Mouse (Mus musculus): ENCODE results near the gene Zfp850. TPM values are rescaled to one million over a fixed set of nuclear protein-coding genes. Genes with fewer than 3 reads are reported as not detected.

Zfp850 gene
- polyA plus RNA-seq (2012): 0.23 and 0.31 TPM in 2 replicates

DNA sequence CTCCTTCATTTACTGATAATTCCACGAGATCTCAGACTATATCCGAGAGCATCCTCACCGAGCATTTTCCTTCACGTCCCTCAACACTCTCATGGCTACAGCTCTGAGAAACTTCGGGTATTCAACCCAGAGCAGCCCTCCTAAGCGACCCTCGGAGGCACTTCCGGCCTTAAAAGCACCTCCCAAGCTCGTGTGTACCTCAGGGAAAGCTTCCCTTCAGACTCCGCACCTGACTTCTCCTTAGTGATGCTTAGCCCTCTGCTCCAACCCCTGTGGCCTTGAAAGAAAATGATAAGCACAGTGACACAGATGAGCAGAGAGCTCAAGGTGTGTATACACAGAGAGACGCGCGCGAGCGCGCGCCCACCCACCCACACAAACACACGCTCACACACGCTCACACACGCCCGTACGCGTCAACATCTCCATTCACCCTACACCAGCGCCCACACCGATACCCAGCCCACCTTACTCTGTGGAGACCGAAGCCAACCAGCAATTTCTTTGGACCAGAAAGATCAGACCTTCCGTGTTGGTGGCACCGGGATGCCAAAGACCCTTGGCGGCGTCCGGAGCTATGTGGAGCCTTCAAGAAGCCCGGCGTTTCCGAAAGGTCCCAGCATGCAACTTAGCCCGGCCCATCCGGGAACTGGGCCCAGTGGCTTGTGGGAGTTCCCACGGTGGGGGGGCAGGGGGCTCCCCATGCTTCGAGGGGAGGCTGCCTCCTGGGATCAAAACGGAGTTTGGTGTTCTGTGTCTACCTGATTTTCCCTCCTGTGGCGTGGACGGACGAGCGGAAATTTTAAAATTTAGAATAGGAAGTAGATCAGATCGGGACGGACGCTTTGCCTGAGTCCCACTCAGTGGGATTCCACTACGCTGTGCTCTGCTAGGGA is at the start of gene Zfp850:
Zfp850 (minus strand) TSS at position 567 of the 896 bp plus-strand sequence.
- no peak for TF ChIP-seq GATA1 (IDR thresholded peaks at IDR 0.05; ENCODE audit: low read length)

DNA sequence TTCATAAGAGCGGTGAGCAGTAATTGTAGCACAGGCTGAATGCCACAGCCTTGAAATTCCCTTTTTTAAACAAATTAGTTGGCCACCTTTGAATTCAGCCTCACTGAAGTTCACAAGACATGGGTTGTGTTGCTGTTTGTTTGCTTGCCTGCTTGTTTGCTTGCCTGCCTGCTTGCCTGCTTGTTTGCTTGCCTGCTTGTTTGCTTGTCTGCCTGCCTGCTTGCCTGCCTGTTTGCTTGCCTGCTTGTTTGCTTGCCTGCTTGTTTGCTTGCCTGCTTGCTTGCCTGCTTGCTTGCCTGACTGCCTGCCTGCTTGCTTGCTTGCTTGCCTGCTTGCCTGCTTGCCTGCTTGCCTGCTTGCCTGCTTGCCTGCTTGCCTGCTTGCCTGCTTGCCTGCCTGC is 46.1 kb upstream of the Zfp850 start:
- no peak for TF ChIP-seq GATA1 (IDR thresholded peaks at IDR 0.05; ENCODE audit: low read length)

DNA sequence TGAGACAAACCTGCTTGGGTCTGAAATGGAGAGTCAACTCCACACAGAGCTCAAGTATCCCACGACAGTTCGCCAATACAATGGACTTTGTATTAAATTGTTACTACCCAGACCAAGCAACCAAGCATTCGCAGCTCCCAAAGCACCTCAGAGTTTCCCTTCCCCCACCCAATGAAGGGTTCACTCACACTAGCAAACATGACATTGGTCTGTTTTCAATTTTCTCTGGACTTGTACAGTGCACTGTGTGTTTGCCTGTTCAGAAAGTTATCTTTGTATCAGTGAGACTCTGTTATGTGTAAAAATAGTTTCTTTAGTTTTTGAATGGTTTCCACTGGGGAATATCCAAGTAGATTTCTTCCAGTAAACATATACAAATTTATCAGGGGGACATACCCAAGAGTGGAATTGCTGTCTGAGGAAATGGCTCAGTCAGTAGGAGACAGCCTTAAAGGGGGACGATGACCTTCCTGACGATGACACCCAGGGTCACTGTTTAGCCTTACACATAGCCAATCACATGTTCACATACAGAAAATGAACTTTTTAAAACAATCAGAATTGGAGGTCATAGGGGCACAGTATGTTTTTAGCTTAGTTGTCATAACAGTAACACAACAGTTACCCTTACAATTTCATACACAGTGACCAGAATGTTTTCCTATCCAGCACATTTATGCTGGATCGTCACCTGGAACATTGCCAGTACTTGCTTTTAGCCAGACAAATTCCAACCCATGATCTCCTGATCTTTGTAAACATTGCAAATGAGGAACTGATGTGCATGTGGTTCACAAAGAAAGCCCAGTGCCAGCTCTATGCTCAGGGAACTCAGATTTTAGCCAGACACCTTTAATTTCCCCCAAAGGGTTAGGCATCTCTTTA is 39.4 kb upstream of the Zfp850 start:
- no peak for TF ChIP-seq GATA1 (IDR thresholded peaks at IDR 0.05; ENCODE audit: low read length)

DNA sequence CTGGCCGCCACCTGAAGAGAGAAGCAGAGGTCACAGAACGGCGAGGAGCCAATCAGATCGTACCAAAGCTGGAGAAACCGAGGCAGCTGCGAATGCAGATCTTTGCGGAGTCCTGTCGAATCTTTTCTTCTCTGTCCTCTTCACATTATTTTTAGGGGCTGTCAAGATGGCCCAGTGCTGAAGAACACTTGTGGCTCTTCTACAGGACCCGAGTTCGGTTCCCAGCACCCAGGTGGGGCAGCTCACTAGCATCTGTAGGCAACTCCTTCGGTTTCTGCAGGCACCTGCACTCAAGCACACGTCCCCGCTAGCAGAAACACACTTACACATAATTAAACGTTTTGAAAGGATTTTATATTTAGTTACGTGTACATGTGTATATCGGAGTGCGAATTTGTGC is 36.7 kb upstream of the Zfp850 start:
- TF ChIP-seq GATA1 (IDR thresholded peaks at IDR 0.05; ENCODE audit: low read length): no peak

DNA sequence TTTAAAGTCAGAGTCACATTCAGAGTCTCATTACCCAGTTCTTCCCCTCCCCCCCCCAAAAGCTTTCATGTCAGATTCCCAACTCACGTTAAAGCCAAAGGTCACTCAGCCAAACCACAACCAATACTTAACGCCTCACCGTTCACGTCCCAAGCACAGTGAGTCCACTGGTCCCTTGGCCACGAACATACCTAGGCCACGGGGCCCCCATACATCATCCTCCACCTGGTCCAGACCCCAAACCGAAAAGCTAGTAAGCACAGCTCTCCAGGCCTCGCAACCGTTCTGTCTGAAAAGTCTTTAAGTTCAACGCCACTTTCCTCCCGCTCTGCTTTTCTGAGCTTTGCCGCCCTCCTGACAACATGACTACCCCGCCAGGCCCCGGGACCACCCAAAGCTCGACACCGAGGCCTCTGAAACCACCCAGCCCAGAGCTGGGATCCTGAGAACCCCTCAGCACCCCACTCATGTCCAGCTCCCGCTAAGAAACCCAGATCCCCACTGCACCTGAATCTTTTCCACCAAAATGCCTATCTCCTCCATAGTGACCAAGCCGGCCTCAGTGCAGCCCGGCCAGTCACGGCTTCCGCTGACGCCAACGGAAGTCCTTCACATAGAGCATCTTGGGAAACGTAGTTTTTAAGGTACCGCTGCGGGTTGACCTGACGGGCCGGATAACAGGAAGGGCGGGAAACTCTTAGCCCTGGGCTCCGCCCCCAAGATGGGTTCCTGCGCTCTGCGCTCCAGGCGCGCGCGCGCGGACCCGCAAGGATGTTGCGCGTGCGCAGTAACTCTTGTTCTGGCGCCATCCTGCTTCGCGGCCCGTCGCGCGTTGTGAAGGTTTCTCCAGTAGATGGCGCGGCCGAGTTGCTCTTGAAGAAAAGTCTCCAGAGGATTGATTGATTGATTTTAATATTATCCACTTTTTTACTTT is 35.8 kb upstream of the Zfp850 start, which contains the start of gene Psmc4:
Psmc4 (minus strand) TSS at position 626 of the 934 bp plus-strand sequence.
- TF ChIP-seq GATA1 (IDR thresholded peaks at IDR 0.05; ENCODE audit: low read length): no peak

DNA sequence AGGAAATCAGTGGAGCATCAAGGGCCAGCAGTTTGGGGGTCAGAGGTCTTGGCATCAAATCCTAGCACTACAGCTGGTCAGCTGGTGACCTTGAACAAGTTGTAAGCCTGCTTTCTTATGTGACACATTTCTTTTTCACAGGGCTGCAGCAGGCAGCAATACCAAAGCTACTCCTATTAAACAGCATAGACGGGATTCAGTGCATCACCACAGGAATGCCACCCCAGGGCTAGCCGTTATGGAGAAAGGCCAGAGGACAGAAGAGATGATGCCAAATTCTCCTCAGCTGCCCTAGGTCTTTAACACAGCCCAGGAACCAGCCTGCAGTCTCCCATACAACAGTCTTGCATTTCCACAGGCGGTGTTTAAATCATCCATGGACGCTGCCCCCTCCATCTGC is 30.6 kb upstream of the Zfp850 start:
- TF ChIP-seq GATA1 (IDR thresholded peaks at IDR 0.05; ENCODE audit: low read length): no peak

DNA sequence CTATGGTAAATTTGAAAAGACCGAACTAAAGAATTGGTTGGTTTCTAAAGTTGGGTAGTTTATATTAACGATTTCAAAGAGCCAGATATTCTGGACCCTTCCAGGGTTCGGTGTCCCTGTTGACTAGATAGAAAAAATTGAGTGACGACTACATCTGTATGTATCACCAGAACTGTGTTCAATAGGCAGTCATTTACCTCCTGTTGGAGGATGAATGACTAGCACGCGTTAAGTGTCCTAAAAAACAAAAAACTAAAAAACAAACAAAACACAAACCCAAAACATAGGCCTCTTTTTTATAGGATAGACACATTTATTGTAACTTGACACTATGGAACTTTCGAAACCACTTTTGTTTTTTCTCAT is 513 bp upstream of the Zfp850 start:
- no peak for TF ChIP-seq GATA1 (IDR thresholded peaks at IDR 0.05; ENCODE audit: low read length)

DNA sequence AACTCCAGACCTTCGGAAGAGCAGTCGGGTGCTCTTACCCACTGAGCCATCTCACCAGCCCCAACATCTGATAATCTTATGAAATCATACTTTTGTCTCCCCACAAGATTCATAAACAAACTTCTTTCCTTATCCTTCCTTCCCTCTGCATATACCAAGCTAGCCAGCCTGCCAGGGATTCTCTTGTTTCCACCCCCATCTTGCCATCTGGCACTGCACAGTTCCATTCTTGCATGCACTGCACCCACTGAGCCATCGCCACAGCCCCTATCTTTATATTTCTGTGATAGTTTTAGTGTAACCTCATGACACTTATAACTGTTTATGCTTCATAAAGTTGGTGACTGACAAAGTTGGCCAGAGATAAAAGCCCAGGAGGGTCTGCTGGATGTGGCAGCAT is 3.6 kb downstream of the Zfp850 start:
- no peak for TF ChIP-seq GATA1 (IDR thresholded peaks at IDR 0.05; ENCODE audit: low read length)

DNA sequence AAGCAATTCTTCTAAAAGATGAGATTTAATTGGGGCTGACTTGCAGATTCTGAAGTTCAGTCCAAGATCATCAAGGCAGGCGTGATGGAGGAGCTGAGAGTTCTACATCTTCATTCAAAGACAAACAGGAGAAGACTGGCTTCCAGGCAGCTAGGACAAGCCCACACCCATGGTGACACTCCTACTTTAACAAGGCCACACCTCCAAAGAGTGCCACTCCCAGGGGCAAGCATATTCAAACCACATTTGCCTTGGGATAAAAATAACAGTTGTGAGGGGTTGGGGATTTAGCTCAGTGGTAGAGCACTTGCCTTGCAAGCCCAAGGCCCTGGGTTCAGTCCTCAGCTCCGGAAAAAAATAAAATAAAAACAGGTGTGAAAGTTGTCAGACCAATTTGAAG is 31.7 kb downstream of the Zfp850 start:
- no peak for TF ChIP-seq GATA1 (IDR thresholded peaks at IDR 0.05; ENCODE audit: low read length)

DNA sequence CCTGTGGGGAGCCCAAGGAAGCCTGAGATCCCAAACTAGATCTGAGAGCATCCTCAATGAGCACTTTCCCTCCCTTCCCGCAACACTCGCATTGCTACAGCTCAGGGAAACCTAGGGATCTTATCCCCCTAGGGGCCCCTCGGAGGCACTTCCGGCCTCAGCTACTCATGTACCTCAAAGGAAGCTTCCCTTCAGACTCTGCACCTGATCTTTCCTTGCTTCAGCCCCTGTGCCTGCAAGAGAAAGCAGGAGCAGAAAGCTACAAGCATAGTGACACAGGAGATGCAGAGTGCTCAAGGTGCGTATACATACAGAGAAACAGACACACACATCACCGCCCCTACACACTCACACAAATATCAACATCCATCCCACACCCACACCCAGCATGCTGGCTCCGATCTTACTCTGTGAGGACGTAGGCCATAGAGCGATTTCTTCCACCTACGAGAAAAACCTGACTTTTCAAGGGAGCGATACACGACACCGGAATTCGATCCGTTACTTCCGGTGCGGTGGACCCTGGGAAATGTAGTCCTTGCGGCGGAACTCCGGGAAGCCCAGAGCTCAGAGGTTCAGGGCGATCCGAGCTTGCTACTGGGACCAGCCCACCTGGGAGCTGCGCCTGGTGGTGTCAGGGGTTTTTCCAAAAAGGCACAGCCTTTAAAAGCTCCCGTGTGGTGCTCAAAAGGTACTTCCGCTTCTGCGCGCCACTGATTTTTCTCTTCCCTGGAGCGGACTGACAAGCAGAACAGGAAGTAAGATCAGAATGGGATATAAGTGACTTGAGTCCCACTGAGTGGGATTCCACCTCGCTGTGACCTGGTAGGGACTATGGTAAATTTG is 35.0 kb downstream of the Zfp850 start, which contains the start of gene Zfp780b:
Zfp780b (minus strand) TSS at position 489 of the 846 bp plus-strand sequence.
- no peak for TF ChIP-seq GATA1 (IDR thresholded peaks at IDR 0.05; ENCODE audit: low read length)

Other genes with a start within 250 kb of the Zfp850 start
- gene Zfp626, start 206.9 kb downstream of the Zfp850 start, polyA plus RNA-seq (2012): 0.06 and 0.08 TPM in 2 replicates
- 0.24 and 0.26 TPM in 2 replicates for gene Zfp59, start 175.5 kb downstream of the Zfp850 start, polyA plus RNA-seq (2012)
- gene Zfp607a, start 156.6 kb downstream of the Zfp850 start, polyA plus RNA-seq (2012): 0.09 and 0.12 TPM in 2 replicates
- 0.06 TPM in 2 replicates for gene Zfp974, start 84.7 kb downstream of the Zfp850 start, polyA plus RNA-seq (2012)
- gene Zfp780b, start 34.9 kb downstream of the Zfp850 start, polyA plus RNA-seq (2012): 0.18 and 0.37 TPM in 2 replicates
- gene Psmc4, start 36.0 kb upstream of the Zfp850 start, polyA plus RNA-seq (2012): 148 and 188 TPM in 2 replicates
- gene Fcgbp, start 57.1 kb upstream of the Zfp850 start, polyA plus RNA-seq (2012): not detected in 2 replicates
- gene 9530053A07Rik, start 115.4 kb upstream of the Zfp850 start, polyA plus RNA-seq (2012): not detected in 2 replicates
- gene Fbl, start 155.6 kb upstream of the Zfp850 start, polyA plus RNA-seq (2012): 951 and 979 TPM in 2 replicates
- 51.5 and 66.1 TPM in 2 replicates for gene Dyrk1b, start 165.4 kb upstream of the Zfp850 start, polyA plus RNA-seq (2012)